Mouse (Mus musculus) cerebellum, adult 2 months (tissue): ENCODE data around the gene Snx5.
A peak's percentile ranks its signal among the peaks of the same experiment; 100 is the strongest.

ENCODE experiments used
- CTCF ChIP-seq: fragments of 200-500 bp; IDR thresholded peaks from 2 replicates; pipeline ENCODE4 v1.5.1; 2011; ENCODE audit warnings: low read depth, mild to moderate bottlenecking, control low read depth, low read length, moderate library complexity, borderline replicate concordance; ENCODE audit not compliant: insufficient read depth
- POLR2A ChIP-seq: fragments of 200-500 bp; IDR thresholded peaks from 2 replicates; pipeline ENCODE4 v1.6.1; 2011; ENCODE audit warnings: low read length, control low read depth, borderline replicate concordance; ENCODE audit not compliant: insufficient read depth

DNA sequence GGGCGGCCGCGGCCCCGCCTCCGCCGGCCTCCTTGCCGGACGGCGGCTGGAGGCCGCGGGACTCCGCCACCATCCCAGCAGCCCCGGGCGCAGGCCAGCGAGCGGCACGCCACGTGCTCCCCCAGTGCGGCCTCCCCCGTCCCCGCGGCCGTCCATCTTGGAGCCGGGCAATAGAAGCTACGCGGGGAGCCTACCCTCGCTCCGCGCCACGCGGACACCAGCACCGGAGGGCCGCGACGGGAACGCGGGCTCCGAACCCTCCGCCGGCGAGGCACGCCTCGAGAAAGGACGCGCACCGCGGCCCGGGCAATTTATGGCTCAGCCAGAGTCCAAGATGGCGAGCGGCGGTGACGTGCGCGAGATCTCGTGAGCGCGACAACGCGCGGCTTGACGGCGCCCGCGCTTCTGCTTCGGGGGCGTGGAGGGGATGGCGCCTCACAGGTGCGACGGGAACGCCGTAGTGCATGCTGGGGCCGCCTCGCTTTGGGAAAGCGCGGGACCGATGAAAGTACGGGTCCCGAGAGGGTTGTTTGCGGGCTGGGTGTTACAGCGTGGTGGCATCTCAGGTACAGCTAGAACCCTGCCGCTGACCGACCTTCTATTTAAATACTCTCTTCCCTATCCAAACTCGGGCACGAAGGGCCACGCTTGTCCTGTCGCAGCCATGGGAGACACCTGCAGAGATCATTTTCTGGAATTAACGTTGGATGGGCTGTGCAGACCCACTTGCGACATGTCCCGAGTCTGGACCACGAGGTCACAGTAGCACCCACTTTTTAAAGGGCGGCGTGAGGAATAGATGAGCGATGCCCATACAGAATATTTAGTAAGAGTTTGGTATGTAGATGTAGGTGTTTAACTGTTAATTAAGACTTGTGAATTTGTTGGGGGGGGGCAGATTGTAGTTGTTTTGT, at the start of gene Snx5, which contains the start of gene Mgme1:
- no peak for TF ChIP-seq CTCF
- peak; percentile 65; the same call in 1 of the 2 replicates for TF ChIP-seq POLR2A
